Mouse (Mus musculus) liver, embryonic 12.5 days (tissue): Measurements from ENCODE around the gene Tram1l1. TPM values are rescaled to one million over a fixed set of nuclear protein-coding genes. Genes with fewer than 3 reads are reported as not detected.
"Not testable (repeated sequence)": the region's sequence is repeated elsewhere in the genome, so short reads cannot be mapped to it uniquely, and the experiment has no call there.

Experiments
- ATAC-seq: fragments of 200-750 bp; cut with Nextera tagmentation; 2 replicates; pipeline ENCODE4 v1.8.0; 2017; ENCODE audit warnings: moderate number of reproducible peaks, mild to moderate bottlenecking, moderate library complexity
- H3K27ac ChIP-seq: fragments of 300-500 bp; sonication (generic); 2 replicates; pipeline ENCODE4 v1.5.1; 2016; ENCODE audit warnings: mild to moderate bottlenecking
- H3K27me3 ChIP-seq: fragments of 300-500 bp; sonication (generic); replicated peaks from 2 replicates; pipeline ENCODE4 v1.6.1; 2016; ENCODE audit warnings: mild to moderate bottlenecking, moderate library complexity
- H3K36me3 ChIP-seq: fragments of 300-500 bp; sonication (generic); 2 replicates; pipeline ENCODE4 v1.6.1; 2016; ENCODE audit warnings: mild to moderate bottlenecking, moderate library complexity
- H3K4me1 ChIP-seq: fragments of 300-500 bp; sonication (generic); 2 replicates; pipeline ENCODE4 v1.6.1; 2016
- H3K4me2 ChIP-seq: fragments of 300-500 bp; sonication (generic); 2 replicates; pipeline ENCODE4 v1.6.1; 2016; ENCODE audit warnings: mild to moderate bottlenecking, moderate library complexity
- H3K4me3 ChIP-seq: fragments of 300-500 bp; sonication (generic); 2 replicates; pipeline ENCODE4 v1.5.1; 2016; ENCODE audit warnings: mild to moderate bottlenecking, moderate library complexity
- H3K9ac ChIP-seq: fragments of 300-500 bp; sonication (generic); 2 replicates; pipeline ENCODE4 v1.6.1; 2016; ENCODE audit warnings: mild to moderate bottlenecking, moderate library complexity
- H3K9me3 ChIP-seq: fragments of 300-500 bp; sonication (generic); replicated peaks from 2 replicates; pipeline ENCODE4 v1.6.1; 2016; ENCODE audit warnings: mild to moderate bottlenecking, moderate library complexity
- WGBS: fragments of 180-500 bp; shearing (Covaris S2); methylation state at CpG from one replicate; pipeline ENCODE4 v1.1.7; 2016; ENCODE audit not compliant: insufficient replicate concordance; 5-methylcytosine and 5-hydroxymethylcytosine counted together
- polyA plus RNA-seq: library from polyadenylated mRNA; unstranded; fragments of >200 nt; fragmentation: Nextera tagmentation; extraction: Ambion mirVana; gene quantifications from 2 replicates; pipeline ENCODE4 v1.2.1, GENCODE M21; 2016

Tram1l1 gene
- polyA plus RNA-seq = 0.94 and 1.0 TPM in 2 replicates

DNA sequence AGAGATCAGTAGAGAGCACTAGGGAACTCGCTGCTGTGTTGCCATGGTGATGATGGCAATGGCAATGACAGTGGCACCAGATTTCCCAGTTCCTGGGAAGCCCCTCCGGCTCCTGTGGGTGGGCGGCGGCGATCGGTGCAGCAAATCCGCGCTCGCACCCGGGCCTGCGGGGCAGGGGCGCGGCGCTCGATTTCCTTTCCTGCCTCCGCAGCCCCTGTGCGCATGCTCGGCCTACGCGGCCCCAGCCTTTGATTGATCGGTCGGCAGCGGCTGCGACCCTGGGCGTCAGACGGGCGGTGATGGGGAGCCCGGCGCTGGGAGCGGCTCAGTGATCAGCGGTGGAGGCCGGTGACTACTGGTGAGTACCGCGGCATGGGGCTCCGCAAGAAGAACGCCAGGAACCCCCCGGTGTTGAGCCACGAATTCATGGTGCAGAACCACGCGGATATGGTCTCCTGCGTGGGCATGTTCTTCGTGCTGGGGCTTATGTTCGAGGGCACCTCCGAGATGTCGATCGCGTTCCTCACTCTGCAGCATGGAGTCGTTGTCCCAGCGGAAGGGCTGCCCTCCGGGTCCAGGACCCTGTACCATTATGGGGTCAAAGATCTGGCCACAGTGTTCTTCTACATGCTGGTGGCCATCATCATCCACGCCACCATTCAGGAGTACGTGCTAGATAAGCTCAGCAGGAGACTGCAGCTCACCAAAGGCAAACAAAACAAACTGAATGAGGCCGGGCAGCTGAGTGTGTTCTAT is at the start of gene Tram1l1:
Gene Tram1l1 (plus strand): TSS at position 35 of the 756 bp plus-strand sequence.
- WGBS = 9% methylated on average over 53 of the region's 53 CpGs
- no peaks in the 10 kb centered on the region for H3K36me3 ChIP-seq
- peak within 1 kb of the TSS; percentile 49 for H3K4me3 ChIP-seq
- ATAC-seq = no peak
- peaks cover 5% of the 10 kb centered on the region; the same call in 1 of the 2 replicates for H3K27me3 ChIP-seq
- H3K27ac ChIP-seq = no peak within 1 kb of the TSS
- H3K9ac ChIP-seq = no peak within 1 kb of the TSS
- H3K4me1 ChIP-seq = no peaks in the 10 kb centered on the region
- H3K4me2 ChIP-seq = peak within 1 kb of the TSS; percentile 58
- no peaks in the 10 kb centered on the region for H3K9me3 ChIP-seq

GRCm38 (mm10) chr3:124271229-124271628 is 49.4 kb upstream of the Tram1l1 start:
- no peak overlapping the region for H3K4me2 ChIP-seq
- 66% methylated on average over 4 of the region's 4 CpGs for WGBS
- H3K4me3 ChIP-seq = no peak overlapping the region
- H3K36me3 ChIP-seq = no peaks in the 10 kb centered on the region
- H3K9me3 ChIP-seq = no peaks in the 10 kb centered on the region
- H3K4me1 ChIP-seq = no peaks in the 10 kb centered on the region
- no peak overlapping the region for H3K27ac ChIP-seq
- no peak overlapping the region for H3K9ac ChIP-seq
- no peak for ATAC-seq
- no peaks in the 10 kb centered on the region for H3K27me3 ChIP-seq

DNA sequence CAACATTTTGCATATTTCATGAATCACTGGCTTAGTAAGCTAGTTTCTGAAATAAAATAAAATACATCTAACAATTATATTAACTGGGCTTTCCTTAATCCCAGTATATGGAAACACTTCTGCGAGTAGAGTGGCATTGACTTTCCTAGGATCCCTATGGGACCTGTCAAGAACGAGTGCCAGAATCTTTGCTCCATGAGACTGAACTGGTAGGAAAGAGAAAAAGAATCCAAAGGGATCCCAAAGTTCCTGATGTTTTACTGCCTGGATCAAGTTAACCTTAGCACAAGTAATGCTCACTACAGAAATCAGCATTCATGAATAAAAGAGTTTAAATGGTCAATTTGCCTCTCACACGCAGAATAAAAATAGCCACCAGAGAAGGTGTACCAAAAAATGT is 49.0 kb upstream of the Tram1l1 start:
- Histone ChIP-seq H3K4me1 (no peaks in the 10 kb centered on the region), H3K27me3 (no peaks in the 10 kb centered on the region), H3K9ac (no peak overlapping the region), H3K4me3 (no peak overlapping the region), H3K27ac (no peak overlapping the region), H3K4me2 (no peak overlapping the region), H3K36me3 (no peaks in the 10 kb centered on the region), H3K9me3 (no peaks in the 10 kb centered on the region)
- no peak for ATAC-seq
- WGBS = 57% methylated on average over 3 of the region's 3 CpGs

DNA sequence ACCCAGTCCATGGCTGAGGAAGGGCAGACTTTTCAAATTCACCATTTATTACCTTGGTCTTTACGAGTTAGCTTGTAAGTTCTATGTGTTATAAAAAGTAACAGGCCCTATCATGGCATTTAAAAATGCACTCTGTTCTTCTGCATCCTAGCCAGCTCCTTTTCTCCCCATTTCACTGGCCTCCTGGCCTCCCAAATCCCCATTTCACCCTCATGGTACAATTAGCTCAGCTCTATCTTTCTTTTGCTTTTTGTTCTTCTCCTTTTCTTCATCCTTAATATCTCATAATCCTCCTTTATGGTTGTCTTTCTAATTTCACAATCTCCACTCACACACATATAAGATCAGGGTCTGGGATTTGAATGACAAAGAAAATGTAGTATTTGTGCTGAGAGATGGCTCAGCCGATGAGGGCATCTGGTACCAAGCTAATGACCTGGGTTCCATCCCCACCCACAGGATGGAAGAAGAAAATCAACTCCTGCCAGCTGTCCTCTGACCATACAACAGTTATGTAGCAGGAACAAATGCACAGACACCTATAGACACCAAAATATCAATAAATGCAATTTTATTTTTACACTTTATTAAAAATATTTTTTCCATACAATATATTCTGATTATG is 48.1 kb upstream of the Tram1l1 start:
- no peak overlapping the region for H3K4me2 ChIP-seq
- H3K27me3 ChIP-seq = no peaks in the 10 kb centered on the region
- H3K27ac ChIP-seq = no peak overlapping the region
- WGBS = 42% methylated on average over 2 of the region's 2 CpGs
- no peaks in the 10 kb centered on the region for H3K9me3 ChIP-seq
- H3K4me1 ChIP-seq = no peaks in the 10 kb centered on the region
- no peak for ATAC-seq
- H3K9ac ChIP-seq = no peak overlapping the region
- no peaks in the 10 kb centered on the region for H3K36me3 ChIP-seq
- H3K4me3 ChIP-seq = no peak overlapping the region

GRCm38 (mm10) chr3:124274928-124275609 is 45.6 kb upstream of the Tram1l1 start:
- H3K36me3 ChIP-seq, ATAC-seq: not testable (repeated sequence)
- WGBS = 14% methylated on average over 13 of the region's 13 CpGs

DNA sequence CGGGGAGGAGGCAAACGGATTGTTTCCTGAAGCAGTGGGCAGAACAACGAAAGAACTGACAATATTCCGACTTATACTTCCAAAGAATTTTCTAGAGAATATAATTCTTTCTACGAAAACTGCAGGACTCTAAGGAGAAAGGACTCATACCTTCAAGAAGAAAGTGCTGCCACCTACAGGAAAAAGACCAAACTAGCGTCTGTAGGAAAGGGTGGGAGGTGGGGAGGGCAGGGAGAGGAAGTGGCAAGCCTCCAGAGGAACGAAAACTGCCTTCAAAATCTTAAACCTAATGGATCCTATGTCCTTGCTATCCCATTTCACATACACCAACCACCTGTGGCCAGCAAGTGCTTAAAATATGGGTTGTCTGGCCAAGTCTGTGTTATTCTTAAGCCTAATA is 31.7 kb upstream of the Tram1l1 start:
- not testable (repeated sequence) for H3K4me2 ChIP-seq, H3K36me3 ChIP-seq, H3K27ac ChIP-seq, H3K27me3 ChIP-seq, H3K9ac ChIP-seq, H3K4me3 ChIP-seq, ATAC-seq, H3K4me1 ChIP-seq, H3K9me3 ChIP-seq
- WGBS = 25% methylated on average over 7 of the region's 7 CpGs

More at GRCm38 (mm10) chr3:124274928-124275609, 45.6 kb upstream of the Tram1l1 start:
- not testable (repeated sequence) for H3K4me2 ChIP-seq, H3K4me1 ChIP-seq, H3K9ac ChIP-seq, H3K27me3 ChIP-seq, H3K27ac ChIP-seq, H3K4me3 ChIP-seq, H3K9me3 ChIP-seq

DNA sequence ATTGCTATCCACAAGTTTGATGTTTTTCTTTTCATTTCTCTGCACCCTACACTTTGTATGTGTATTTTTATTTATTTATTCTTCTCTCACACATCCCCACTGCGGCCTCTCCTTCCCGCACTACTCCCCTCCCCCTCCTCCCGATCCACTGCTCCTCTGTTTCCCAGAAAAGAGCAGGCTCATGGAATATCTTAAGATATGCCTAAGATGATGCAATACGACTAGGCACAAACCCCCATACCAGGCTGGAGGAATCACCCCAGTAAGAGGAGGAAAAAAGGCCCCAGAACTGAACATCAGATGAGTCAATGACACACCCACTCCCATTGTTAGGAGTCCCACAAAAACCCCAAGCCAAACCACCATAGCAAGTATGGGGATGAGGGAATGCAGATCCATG is 1.4 kb upstream of the Tram1l1 start:
- H3K4me3 ChIP-seq = no peak overlapping the region
- no peak overlapping the region for H3K27ac ChIP-seq
- no peaks in the 10 kb centered on the region for H3K4me1 ChIP-seq
- H3K36me3 ChIP-seq = no peaks in the 10 kb centered on the region
- H3K4me2 ChIP-seq = no peak overlapping the region
- H3K9ac ChIP-seq = no peak overlapping the region
- WGBS = 69% methylated on average over 4 of the region's 4 CpGs
- peaks cover 5% of the 10 kb centered on the region; the same call in 1 of the 2 replicates for H3K27me3 ChIP-seq
- no peaks in the 10 kb centered on the region for H3K9me3 ChIP-seq
- ATAC-seq = no peak

DNA sequence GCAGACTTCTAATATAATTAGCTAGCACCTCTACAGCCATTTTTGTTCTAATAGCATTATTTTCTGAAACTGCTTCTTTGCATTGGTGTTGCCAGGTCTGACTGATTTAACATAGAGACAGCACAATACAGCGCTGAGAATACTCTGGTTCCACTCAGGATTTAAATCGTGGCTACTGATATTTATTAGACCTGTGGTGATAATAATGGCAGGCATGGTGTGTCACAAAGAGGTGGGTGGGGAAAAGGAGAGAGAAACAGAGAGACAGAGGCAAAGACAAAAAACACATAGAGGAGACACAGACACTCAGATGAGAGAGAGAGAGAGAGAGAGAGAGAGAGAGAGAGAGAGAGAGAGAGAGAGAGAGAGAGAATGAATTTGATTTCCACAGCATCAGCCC is 257 bp upstream of the Tram1l1 start:
- 17% methylated on average over 2 of the region's 2 CpGs for WGBS
- Histone ChIP-seq H3K27me3 (peaks cover 5% of the 10 kb centered on the region; the same call in 1 of the 2 replicates), H3K9ac (no peak overlapping the region), H3K27ac (no peak overlapping the region), H3K4me2 (peak overlapping the region; percentile 58), H3K4me1 (no peaks in the 10 kb centered on the region), H3K9me3 (no peaks in the 10 kb centered on the region), H3K36me3 (no peaks in the 10 kb centered on the region), H3K4me3 (peak overlapping the region; percentile 49)
- no peak for ATAC-seq

GRCm38 (mm10) chr3:124346445-124346844 is 25.8 kb downstream of the Tram1l1 start:
- Histone ChIP-seq H3K4me1 (no peaks in the 10 kb centered on the region), H3K4me3 (no peak overlapping the region), H3K9me3 (no peaks in the 10 kb centered on the region), H3K27me3 (no peaks in the 10 kb centered on the region), H3K4me2 (no peak overlapping the region), H3K27ac (no peak overlapping the region), H3K36me3 (no peaks in the 10 kb centered on the region), H3K9ac (no peak overlapping the region)
- ATAC-seq = no peak

GRCm38 (mm10) chr3:124357533-124357932 is 36.9 kb downstream of the Tram1l1 start:
- Histone ChIP-seq H3K36me3 (no peaks in the 10 kb centered on the region), H3K4me3 (no peak overlapping the region), H3K9me3 (no peaks in the 10 kb centered on the region), H3K27ac (no peak overlapping the region), H3K27me3 (no peaks in the 10 kb centered on the region), H3K9ac (no peak overlapping the region), H3K4me1 (no peaks in the 10 kb centered on the region), H3K4me2 (no peak overlapping the region)
- 66% methylated on average over 3 of the region's 3 CpGs for WGBS
- ATAC-seq = no peak

- ATAC-seq = no peak
- WGBS = 69% methylated on average over 2 of the region's 2 CpGs
- H3K27ac ChIP-seq = no peak overlapping the region
Observed at GRCm38 (mm10) chr3:124372031-124372430, 51.4 kb downstream of the Tram1l1 start.

More at GRCm38 (mm10) chr3:124372031-124372430, 51.4 kb downstream of the Tram1l1 start:
- H3K4me3 ChIP-seq = no peak overlapping the region
- no peaks in the 10 kb centered on the region for H3K4me1 ChIP-seq
- H3K27me3 ChIP-seq = no peaks in the 10 kb centered on the region
- no peaks in the 10 kb centered on the region for H3K9me3 ChIP-seq
- no peaks in the 10 kb centered on the region for H3K36me3 ChIP-seq
- no peak overlapping the region for H3K4me2 ChIP-seq
- no peak overlapping the region for H3K9ac ChIP-seq
